ENCODE assay signal across 8 mouse cellular contexts in genomic region chrX:8132017-8132976, GRCm38 (mm10). TPM values are rescaled to one million over a fixed set of nuclear protein-coding genes. Genes with fewer than 3 reads are reported as not detected.
DNase-seq lines count a peak whose midpoint lies in the region; ATAC-seq lines count a peak whose summit lies in the region.

Gene Wdr13, minus strand, starts transcription at chrX:8132892.

- H3K4me3 ChIP-seq in hindbrain, embryonic 11.5 days (ENCODE audit: low read depth, low read length): peak within 1 kb of the TSS; percentile 45

- no peaks in the 10 kb centered on the region for H3K4me1 ChIP-seq in hindbrain, embryonic 11.5 days (replicated peaks; ENCODE audit: control insufficient read depth, insufficient read depth, low read length)

- peak; percentile 91 for ATAC-seq in hindbrain, embryonic 11.5 days (ENCODE audit: low FRiP score)

- DNase-seq in MN1 (ENCODE audit: low spot score): peak; percentile 95
- DNase-seq in cerebellum, adult 9-10 months: peak; percentile 92
- peak; percentile 85 to 91 for DNase-seq in frontal cortex, adult 2 months (ENCODE audit: extremely low spot score in 1 of 2, low spot score in 1 of 2)
- peak; percentile 85 for DNase-seq in hindbrain, embryonic 11.5 days (ENCODE audit: low spot score)
- peak; percentile 79 to 83 for DNase-seq in layer of hippocampus, postnatal 10 days (ENCODE audit: low spot score in 2 of 2)
- peak; percentile 93 for DNase-seq in lung, postnatal 10 days
- DNase-seq in ovary, postnatal 36 days (ENCODE audit: low spot score): peak; percentile 83
- DNase-seq in thymus, postnatal 25 days: peak; percentile 82

- peak within 1 kb of the TSS; percentile 56 for H3K9ac ChIP-seq in hindbrain, embryonic 11.5 days (ENCODE audit: low read depth, low read length)

- H3K36me3 ChIP-seq in hindbrain, embryonic 11.5 days (ENCODE audit: control insufficient read depth, insufficient read depth, low read length): no peaks in the 10 kb centered on the region

- H3K27me3 ChIP-seq in hindbrain, embryonic 11.5 days (ENCODE audit: control insufficient read depth, insufficient read depth, low read length): no peaks in the 10 kb centered on the region

- H3K4me2 ChIP-seq in hindbrain, embryonic 11.5 days (replicated peaks; ENCODE audit: low read depth, low read length): peak within 1 kb of the TSS; percentile 47

- WGBS in hindbrain, embryonic 11.5 days: 14% methylated on average over 40 of the region's 40 CpGs

- peak within 1 kb of the TSS; percentile 85 for H3K27ac ChIP-seq in hindbrain, embryonic 11.5 days (ENCODE audit: low read depth, low read length)

- no peaks in the 10 kb centered on the region for H3K9me3 ChIP-seq in hindbrain, embryonic 11.5 days (ENCODE audit: control insufficient read depth, low read length)

RNA-seq across cellular contexts. Expression of gene Wdr13, which starts in this region (rescaled TPM):
- 221 and 236 TPM in 2 replicates for polyA plus RNA-seq in frontal cortex, adult 2 months (2012; rRNA removed)
- 25.6 and 30.8 TPM in 2 replicates for polyA plus RNA-seq in hindbrain, embryonic 11.5 days (2014; fragmentation: Nextera tagmentation; extraction: Ambion mirVana)
- 100 to 1,000 TPM; 219 to 231 TPM for total RNA-seq in layer of hippocampus, postnatal 10 days (2021)

Comparison
In these comparisons a context has a peak if more than half of its experiments do, and no peak if none do; other contexts are left out.
1. Peak in every context shown above with its lines: DNase-seq, ATAC-seq, H3K4me3 ChIP-seq and H3K27ac ChIP-seq.